Mouse (Mus musculus) layer of hippocampus, adult 11-12 months (tissue): ENCODE measurements at regions not wholly inside any gene's neighbourhood (a gene's known extent, or its start where the extent isn't known, plus 50 kb on each side); places are given as distances from the start of the nearest gene placed in this dataset.

ENCODE experiments used
- DNase-seq: peaks from one replicate; pipeline ENCODE4 v3.0.0; 2022; ENCODE audit warnings: low spot score

GRCm38 (mm10) chr13:26594313-26594712 is 175.7 kb downstream of the Hdgfl1 start:
- DNase-seq = no peak

- DNase-seq = no peak
Observed at GRCm38 (mm10) chr13:26593750-26594149, 176.2 kb downstream of the Hdgfl1 start.

GRCm38 (mm10) chr13:26575890-26576543 is 193.9 kb downstream of the Hdgfl1 start:
- peak; percentile 22 for DNase-seq

GRCm38 (mm10) chr13:26569422-26569821 is 200.5 kb downstream of the Hdgfl1 start:
- DNase-seq = no peak

- no peak for DNase-seq
Observed at GRCm38 (mm10) chr13:26564941-26565862, 204.8 kb downstream of the Hdgfl1 start.

DNA sequence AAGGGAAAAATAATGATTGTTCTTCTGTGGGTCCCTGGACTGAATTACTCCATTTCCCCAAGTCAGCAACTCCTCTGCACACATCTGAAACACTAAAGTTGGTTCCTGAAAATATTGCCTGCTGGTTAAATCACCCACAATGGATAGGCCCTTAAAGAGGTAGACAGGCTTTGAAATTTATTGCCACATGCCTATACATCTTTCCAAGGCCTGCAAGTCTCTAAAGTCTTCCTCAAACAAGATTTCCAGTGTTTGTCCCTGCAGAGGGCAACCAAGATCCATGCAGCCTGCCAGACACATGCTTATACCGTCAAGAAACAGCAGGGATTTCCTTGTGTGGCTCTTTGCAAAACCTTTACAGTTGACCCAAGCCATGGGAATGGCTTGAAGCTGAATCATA is 211.6 kb downstream of the Hdgfl1 start:
- no peak for DNase-seq

DNA sequence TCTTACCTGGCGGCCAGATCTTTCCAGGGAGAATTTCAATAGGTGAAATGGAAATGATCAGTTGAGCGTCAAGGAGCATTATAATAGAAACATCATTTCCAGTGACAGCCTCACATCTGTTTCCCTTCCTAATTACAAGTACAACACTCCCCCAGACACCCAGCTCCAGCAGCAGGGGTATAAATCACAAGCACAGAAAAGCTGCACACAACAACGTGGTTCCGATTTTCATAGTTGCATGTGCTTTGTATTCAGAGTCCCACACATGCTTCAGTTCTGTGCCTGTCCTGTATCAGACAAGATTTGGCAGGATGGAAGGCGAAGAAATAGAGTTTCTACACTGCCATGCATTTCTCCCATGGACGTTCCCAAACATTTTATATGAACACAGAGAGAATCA is 215.7 kb downstream of the Hdgfl1 start:
- no peak for DNase-seq

GRCm38 (mm10) chr13:26552122-26552521 is 217.8 kb downstream of the Hdgfl1 start:
- no peak for DNase-seq

GRCm38 (mm10) chr13:26538928-26539327 is 231.0 kb downstream of the Hdgfl1 start:
- DNase-seq = no peak

GRCm38 (mm10) chr13:26536575-26536974 is 233.4 kb downstream of the Hdgfl1 start:
- DNase-seq = no peak

DNA sequence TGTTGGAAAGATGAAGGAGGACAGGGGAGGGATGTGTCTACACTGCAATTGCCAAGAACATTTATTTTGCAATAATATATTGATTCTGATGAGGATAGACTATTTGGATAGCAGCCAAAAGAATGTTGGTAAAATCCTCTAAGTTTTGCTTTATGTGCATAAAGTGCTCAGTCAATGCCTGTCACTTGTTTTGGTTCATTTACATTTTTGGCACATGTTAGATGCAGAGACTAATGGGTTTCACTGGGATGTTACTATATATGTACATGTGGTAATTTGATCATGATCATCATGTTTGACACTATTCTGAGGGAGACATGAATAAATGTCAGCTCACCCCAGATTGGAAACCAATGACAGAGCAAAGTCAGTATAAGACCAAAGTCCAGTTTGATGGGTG is 237.2 kb downstream of the Hdgfl1 start:
- no peak for DNase-seq

DNA sequence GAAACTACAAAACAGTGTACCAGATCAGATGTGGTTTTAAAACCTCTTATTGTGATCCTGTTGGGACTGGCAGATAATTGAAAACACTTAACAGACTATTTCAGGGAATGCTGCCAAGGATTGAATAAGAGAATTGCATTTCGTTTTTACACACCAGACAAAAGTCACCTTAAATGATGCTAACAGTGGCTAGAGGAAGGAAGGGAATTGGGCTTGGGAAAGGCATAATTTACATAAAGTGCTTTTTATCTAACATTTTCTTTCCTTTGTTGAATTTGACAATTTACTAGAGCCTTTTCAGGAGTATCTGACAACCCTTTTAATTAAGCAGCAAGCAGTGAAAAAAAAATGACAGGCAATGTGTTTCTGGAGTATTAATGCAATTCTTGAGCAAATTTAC is 250.9 kb downstream of the Hdgfl1 start:
- no peak for DNase-seq

DNA sequence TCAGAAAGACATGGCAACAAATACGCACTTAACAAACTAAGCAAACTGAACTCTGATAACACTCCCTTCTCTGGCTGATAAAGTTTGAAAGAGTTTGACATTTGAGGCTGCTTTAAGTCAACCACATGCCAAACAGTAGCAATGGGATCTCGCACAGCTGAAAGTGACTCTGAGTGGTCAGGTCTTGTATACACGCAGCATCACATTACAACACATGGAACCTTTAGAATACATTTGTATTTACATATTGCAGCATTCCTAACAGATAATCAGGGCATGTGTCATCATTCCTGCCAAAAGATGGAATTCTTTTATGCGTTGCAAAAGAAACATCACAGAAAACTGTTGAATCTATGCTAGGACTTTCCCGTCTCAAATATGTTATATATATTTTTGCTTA is 251.5 kb downstream of the Hdgfl1 start:
- no peak for DNase-seq

DNA sequence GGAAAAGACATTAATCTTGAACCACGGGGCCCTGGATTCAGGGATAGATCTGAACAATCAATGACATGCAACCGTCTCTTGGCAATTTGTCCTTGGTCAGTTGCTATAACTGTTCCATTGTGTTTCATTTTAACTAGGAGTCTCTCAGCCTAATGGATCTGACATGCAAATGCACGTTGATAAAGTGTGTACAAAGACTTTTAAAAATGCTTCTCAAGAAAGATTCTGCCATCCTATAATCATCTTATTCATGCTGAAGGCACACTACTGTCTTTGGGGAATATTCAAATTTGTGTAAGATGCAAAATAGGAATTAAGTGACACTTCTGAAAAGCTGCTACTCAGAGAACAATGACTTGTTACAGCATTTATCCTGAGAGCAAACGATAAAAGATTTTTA is 252.3 kb downstream of the Hdgfl1 start:
- DNase-seq = no peak

DNA sequence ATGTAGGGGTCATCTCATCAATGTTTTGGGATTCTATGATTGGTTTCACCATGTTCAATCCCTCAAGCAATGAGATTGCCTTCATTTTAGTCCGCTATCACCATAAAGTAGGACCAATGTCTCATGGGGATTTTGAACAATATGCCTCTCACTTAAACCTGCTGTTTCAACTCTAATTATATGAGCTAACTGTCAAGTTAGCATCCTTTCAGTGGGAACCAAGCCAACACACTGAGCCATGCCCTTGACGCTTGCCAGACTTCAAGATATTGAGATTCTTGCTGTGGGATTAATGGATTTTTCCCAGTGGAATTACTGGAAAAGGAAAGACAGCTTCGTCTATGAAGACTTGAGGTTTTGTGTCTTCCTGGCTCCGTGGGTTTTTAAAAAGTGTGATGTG is 259.5 kb downstream of the Hdgfl1 start:
- DNase-seq = no peak

- DNase-seq = no peak
Observed at GRCm38 (mm10) chr13:26509841-26510240, 260.1 kb downstream of the Hdgfl1 start.

DNA sequence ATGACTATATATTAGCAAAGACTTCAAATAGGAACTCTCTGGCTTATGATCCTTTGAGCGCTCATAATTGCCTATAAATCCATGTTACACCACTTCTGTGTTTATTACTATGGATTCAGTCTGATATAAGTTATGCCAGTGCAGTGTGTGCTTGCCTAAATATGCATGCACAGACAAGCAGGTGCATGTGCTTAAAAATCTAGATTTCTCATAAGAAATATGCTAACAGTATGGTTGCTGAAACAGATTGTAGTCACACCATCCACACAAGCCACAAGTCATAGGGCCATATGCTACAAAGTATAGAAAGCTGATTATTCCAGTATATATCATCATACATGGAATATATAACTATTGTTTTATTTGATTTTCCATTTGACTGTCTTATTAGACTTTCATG is 266.2 kb downstream of the Hdgfl1 start:
- DNase-seq = no peak

GRCm38 (mm10) chr13:26497086-26497485 is 272.9 kb downstream of the Hdgfl1 start:
- DNase-seq = peak; percentile 3

GRCm38 (mm10) chr13:26495871-26496270 is 274.1 kb downstream of the Hdgfl1 start:
- no peak for DNase-seq

- no peak for DNase-seq
Observed at GRCm38 (mm10) chr13:26469343-26469742, 300.6 kb downstream of the Hdgfl1 start.

- DNase-seq = no peak
Observed at GRCm38 (mm10) chr13:26467526-26467925, 302.4 kb downstream of the Hdgfl1 start.

GRCm38 (mm10) chr13:26464523-26464922 is 305.4 kb downstream of the Hdgfl1 start:
- DNase-seq = no peak

- DNase-seq = no peak
Observed at GRCm38 (mm10) chr13:26464096-26464495, 305.9 kb downstream of the Hdgfl1 start.
